Mouse (Mus musculus) ES-CJ7 (cell line): ENCODE measurements around the gene Ankrd39.

Experiments used
- DNase-seq: peaks from one replicate; pipeline ENCODE4 v3.0.0; 2011; ENCODE audit warnings: low read depth, low spot score

Ankrd39 gene

DNA sequence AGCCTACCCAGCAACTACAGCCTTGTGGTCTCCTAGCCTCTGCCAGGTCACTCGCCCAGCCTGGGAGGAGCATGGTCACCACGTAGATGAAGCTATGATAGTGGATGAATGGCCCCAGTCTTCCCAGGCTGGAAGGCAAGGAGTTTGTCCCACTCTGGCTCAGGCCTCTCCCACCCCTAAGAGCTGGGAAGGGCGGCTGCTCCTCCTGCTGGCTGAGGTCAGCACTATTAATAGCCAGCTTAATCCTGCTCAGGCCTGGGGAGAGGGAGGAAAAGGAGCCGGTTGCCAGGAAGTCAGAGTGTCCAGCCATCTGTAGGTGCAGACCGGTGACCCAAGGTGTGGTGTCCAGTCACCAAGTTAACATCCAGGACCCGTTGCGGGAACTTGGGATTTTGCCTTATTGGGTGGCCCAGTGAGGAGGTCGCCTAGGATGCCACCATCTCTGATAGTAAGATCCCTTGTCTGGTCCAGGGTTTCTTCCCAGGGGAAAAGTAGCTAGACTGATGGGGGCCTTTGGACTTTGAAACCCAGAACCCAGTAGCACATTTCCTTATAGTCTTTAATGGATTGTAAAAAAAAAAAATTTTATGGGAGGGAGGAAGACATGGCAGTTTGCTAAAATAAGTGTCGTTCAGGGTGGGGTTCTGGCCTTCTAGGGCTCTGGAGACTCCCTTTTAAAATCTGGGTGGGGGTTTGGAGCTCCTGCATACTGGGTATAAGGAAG, 54.7 kb downstream of the Ankrd39 start:
- DNase-seq: peak; percentile 43

DNA sequence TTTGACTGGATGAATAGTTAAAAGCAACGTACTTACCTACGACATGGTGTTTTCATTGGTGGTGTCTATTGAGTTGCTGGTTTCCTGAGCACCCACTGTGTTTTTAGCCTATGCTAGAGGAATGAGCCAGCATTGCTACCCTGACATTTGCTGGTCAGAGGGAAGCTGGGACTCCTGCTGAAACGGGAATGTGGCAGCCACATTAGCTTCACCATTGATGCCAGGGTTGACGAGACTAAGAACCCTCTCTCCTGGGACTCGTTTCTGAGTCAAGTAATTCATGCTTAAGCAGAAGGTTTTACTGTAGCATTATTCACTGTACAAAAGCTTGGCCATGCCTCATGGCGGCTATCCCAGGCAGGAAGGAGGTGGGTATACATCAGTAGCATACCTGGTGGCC, 57.6 kb downstream of the Ankrd39 start:
- DNase-seq: no peak
